Mouse (Mus musculus): ENCODE measurements around the gene Stx1a.

The Stx1a gene

GRCm38 (mm10) chr5:135080539-135080938 lies 57.3 kb downstream of the Stx1a start:
- DNase-seq (ENCODE audit: low read depth, low spot score) = no peak

GRCm38 (mm10) chr5:135086871-135087270 lies 63.6 kb downstream of the Stx1a start:
- DNase-seq (ENCODE audit: low read depth, low spot score) = no peak

GRCm38 (mm10) chr5:135089653-135090052 lies 66.4 kb downstream of the Stx1a start, which contains the start of gene Mlxipl:
Gene Mlxipl, plus strand, starts transcription at chr5:135089890.
- DNase-seq (ENCODE audit: low read depth, low spot score) = no peak

Data from CD4-positive, CD25-positive, alpha-beta regulatory T cell, adult 2 months (primary cell).